Mouse (Mus musculus): ENCODE measurements around the gene Actr2.

Gene Actr2

GRCm38 (mm10) chr11:20018905-20019304 is 93.8 kb downstream of the Actr2 start:
- in situ Hi-C loops (cut with MboI): no loop called here

- in situ Hi-C loops (cut with MboI): no loop called here
Measured at GRCm38 (mm10) chr11:20017937-20018336, 94.8 kb downstream of the Actr2 start.

GRCm38 (mm10) chr11:20013366-20013765 is 99.3 kb downstream of the Actr2 start:
- in situ Hi-C loops (cut with MboI): no loop called here
